Mouse (Mus musculus): ENCODE data around the gene Nop53.

The Nop53 gene

GRCm38 (mm10) chr7:15945721-15946536 lies at the start of gene Nop53:
TSS of gene Nop53 (minus strand) at chr7:15946074.
- in situ Hi-C loops (cut with MboI; ENCODE audit: low pct_unique_long_range_greater_than_20kb in 1 of 2, low sequenced_read_pairs in 2 of 2, unreplicated experiment in 1 of 2), result no loop called here

- in situ Hi-C loops (cut with MboI; ENCODE audit: low pct_unique_long_range_greater_than_20kb in 1 of 2, low sequenced_read_pairs in 2 of 2, unreplicated experiment in 1 of 2), result no loop called here
Measured at GRCm38 (mm10) chr7:15993789-15994188, 47.9 kb upstream of the Nop53 start.

DNA sequence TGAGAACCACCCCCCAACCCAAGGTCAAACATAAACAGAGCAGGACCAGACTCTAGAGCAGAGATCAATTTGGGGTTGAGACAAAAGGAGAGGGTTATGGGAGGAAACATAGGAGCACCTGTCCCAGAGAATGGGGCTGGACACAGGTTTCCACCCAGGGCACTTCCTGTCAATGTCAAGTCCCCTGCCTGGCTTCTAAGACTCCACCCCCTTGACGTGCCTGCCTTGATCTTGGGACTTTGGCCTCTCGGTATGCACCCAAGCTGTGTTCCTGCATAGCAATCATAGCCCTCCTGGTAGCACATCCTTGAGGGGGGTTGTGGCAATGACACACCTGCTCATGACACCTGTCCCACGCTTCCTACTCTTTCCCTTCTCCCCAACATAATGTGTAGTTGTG lies 47.3 kb upstream of the Nop53 start:
- in situ Hi-C loops (cut with MboI; ENCODE audit: low pct_unique_long_range_greater_than_20kb in 1 of 2, low sequenced_read_pairs in 2 of 2, unreplicated experiment in 1 of 2), result no loop called here

DNA sequence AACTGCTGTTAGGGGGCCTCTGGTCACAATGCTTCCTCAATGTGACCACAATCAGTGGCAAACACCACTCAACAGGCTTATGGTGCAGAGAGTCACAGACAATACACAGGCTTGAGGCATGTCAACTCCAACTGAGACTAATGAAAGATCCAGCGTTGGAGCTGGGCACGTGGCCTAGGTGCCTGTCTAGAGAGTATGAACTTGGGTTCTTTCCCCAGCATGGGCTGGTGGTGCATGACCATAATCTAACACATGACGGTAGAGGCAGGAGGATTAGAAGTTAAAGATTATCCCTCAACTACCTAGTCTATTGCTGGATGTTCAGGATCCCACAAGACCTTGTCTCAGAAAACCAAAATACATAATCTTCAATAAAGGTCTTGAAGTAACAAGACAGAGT lies 45.9 kb upstream of the Nop53 start:
- in situ Hi-C loops (cut with MboI; ENCODE audit: low pct_unique_long_range_greater_than_20kb in 1 of 2, low sequenced_read_pairs in 2 of 2, unreplicated experiment in 1 of 2), result no loop called here

DNA sequence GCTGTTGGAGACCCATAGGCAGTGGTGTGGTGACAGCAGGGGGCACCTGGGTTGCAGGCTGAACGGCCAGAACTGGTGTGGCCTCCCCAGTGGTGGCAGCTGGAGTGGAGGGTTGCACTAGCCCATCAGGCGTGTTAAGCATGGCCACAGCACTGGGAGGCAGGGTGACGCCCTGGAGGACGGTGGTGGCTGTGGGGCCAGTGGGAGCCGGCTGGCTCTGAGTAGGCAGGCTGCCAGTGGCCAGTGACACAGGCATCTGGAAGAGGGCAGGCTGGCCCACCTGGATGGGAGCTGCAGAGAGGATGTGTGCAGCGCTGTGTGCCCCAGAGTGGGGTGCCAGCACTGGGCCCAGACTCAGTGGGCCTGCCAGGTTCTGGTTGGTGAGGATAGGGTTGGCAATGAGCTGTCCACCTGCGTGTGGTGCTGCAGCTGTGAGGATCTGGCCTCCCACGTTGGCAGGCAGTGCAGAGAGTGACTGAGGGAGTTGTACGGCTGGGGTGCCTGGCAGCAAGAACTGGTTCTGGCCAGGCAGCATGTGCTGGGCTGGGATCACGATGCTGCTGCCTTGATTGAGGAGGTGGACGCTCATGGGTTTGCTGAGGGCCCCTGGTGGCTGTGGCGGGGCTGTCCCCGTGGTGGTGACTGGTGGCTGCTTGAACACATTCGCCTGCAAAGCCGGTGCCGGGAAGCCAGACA lies 41.9 kb upstream of the Nop53 start:
- in situ Hi-C loops (cut with MboI; ENCODE audit: low pct_unique_long_range_greater_than_20kb in 1 of 2, low sequenced_read_pairs in 2 of 2, unreplicated experiment in 1 of 2), result no loop called here

GRCm38 (mm10) chr7:15982729-15983407 lies 37.0 kb upstream of the Nop53 start:
- in situ Hi-C loops (cut with MboI; ENCODE audit: low pct_unique_long_range_greater_than_20kb in 1 of 2, low sequenced_read_pairs in 2 of 2, unreplicated experiment in 1 of 2), result loop anchor here in 1 of 2 experiments (5.0 kb wide), 1 partner anchor 64 kb away; the partner anchor contains the start of gene Bicra

- in situ Hi-C loops (cut with MboI; ENCODE audit: low pct_unique_long_range_greater_than_20kb in 1 of 2, low sequenced_read_pairs in 2 of 2, unreplicated experiment in 1 of 2), result loop anchor here in 1 of 2 experiments (5.0 kb wide), 1 partner anchor 66 kb away; the partner anchor contains the start of gene Bicra
Measured at GRCm38 (mm10) chr7:15981538-15981937, 35.7 kb upstream of the Nop53 start.

DNA sequence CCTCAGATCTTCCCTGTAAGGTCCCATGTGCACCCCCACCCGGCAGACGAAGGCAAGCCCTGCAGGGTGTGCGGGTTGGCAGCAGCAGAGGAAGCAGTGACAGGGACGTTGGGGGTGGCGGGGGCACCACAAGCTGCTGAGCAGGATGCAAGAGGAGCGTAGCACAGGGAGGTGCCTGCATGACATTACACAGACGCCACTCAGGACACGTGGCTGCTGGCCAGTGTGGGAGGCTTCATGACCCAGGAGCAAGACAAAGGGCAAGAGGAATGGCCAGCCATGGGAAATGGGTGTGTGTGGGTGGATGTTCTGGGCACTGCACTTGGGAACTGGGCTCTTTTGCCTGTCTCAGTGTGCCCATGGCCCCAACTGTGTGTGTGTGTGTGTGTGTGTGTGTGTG lies 34.4 kb upstream of the Nop53 start:
- in situ Hi-C loops (cut with MboI; ENCODE audit: low pct_unique_long_range_greater_than_20kb in 1 of 2, low sequenced_read_pairs in 2 of 2, unreplicated experiment in 1 of 2), result loop anchor here in 1 of 2 experiments (5.0 kb wide), 1 partner anchor 67 kb away; the partner anchor contains the start of gene Bicra

- in situ Hi-C loops (cut with MboI; ENCODE audit: low pct_unique_long_range_greater_than_20kb in 1 of 2, low sequenced_read_pairs in 2 of 2, unreplicated experiment in 1 of 2), result loop anchor here in 1 of 2 experiments (5.0 kb wide), 1 partner anchor 71 kb away; the partner anchor contains the start of gene Bicra
Measured at GRCm38 (mm10) chr7:15975904-15976303, 30.0 kb upstream of the Nop53 start.

- in situ Hi-C loops (cut with MboI; ENCODE audit: low pct_unique_long_range_greater_than_20kb in 1 of 2, low sequenced_read_pairs in 2 of 2, unreplicated experiment in 1 of 2), result loop anchor here in 1 of 2 experiments (5.0 kb wide), 1 partner anchor 72 kb away; the partner anchor contains the start of gene Bicra
Measured at GRCm38 (mm10) chr7:15975451-15975850, 29.6 kb upstream of the Nop53 start.

DNA sequence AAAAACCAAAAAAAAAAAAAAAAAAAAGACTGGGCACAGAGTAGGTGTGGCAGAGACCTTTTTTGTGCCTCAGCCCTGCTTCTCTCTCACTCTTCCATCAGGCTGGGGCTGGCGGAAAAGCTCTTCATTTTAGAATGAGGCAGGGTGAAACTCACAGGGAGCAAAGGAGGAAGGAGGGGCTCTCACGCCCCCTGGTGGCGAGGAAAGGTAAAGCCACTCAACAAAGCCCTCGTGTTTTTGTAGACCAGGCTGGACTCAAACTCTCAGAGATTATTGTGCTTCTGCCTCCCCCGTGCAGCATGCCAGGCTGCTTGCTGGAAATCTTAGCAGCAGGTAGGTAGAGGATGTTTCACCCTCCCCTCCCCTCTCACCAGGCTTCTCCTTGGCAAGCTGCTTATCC lies 28.8 kb upstream of the Nop53 start:
- in situ Hi-C loops (cut with MboI; ENCODE audit: low pct_unique_long_range_greater_than_20kb in 1 of 2, low sequenced_read_pairs in 2 of 2, unreplicated experiment in 1 of 2), result loop anchor here in 1 of 2 experiments (5.0 kb wide), 1 partner anchor 73 kb away; the partner anchor contains the start of gene Bicra

DNA sequence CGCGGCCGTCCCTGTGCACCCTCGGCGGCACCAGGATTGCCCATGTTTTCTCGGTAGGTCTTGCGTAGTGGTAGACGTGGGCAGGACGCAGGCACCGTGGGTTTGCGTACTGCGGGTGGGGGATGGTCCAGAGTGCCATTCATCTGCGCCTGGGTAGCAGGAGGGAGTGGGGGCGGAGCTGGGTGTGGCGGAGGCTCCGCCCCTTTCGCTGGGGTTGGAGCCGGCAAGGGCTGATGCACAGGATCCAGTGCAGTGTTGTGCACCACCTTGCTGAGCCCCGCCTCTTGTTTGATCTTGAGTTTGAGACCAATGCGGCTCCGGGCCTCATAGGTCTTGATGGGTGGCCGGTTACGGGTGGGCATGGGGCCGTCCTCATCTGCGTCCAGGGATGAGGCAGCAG lies 26.4 kb upstream of the Nop53 start:
- in situ Hi-C loops (cut with MboI; ENCODE audit: low pct_unique_long_range_greater_than_20kb in 1 of 2, low sequenced_read_pairs in 2 of 2, unreplicated experiment in 1 of 2), result no loop called here

DNA sequence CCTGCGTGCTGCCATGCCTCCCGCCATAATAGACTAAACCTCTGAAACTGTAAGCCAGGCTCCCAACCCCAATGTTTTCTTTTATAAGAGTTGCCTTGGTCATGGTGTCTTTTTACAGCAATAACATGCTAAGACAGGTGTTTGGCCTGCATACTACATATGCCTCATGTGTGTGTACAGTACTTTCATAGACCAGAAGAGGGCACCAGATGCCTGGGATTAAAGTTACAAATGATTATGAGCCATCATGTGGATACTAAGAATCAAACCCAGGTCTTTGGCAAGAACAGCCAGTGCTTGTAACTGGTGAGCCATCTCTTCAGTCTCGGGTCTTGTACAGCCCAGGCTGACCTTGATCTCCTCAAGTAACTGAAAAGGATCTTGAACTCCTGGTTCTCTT lies 23.8 kb upstream of the Nop53 start:
- in situ Hi-C loops (cut with MboI; ENCODE audit: low pct_unique_long_range_greater_than_20kb in 1 of 2, low sequenced_read_pairs in 2 of 2, unreplicated experiment in 1 of 2), result no loop called here

DNA sequence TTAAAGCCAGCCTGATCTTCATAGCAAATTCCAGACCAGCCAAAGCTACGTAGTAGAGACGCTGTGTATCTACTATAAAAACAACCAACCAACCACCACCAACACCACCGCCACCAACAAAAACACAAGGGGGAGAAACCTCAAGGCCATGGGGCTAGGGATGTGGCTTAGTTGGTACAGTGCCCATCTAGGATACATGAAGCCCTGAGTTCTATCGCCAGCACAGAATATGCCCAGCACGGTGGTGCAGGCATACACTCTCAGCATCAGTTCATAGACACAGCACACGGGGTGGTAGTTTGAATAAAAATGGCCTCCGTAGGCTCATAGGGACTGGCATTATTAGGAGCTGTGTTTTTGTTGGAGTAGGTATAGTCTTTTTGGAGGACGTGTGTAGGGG lies 22.4 kb upstream of the Nop53 start:
- in situ Hi-C loops (cut with MboI; ENCODE audit: low pct_unique_long_range_greater_than_20kb in 1 of 2, low sequenced_read_pairs in 2 of 2, unreplicated experiment in 1 of 2), result no loop called here

GRCm38 (mm10) chr7:15967312-15967711 lies 21.4 kb upstream of the Nop53 start, which contains the start of gene Ehd2:
TSS of gene Ehd2 (minus strand) at chr7:15967567.
- in situ Hi-C loops (cut with MboI; ENCODE audit: low pct_unique_long_range_greater_than_20kb in 1 of 2, low sequenced_read_pairs in 2 of 2, unreplicated experiment in 1 of 2), result no loop called here

- in situ Hi-C loops (cut with MboI; ENCODE audit: low pct_unique_long_range_greater_than_20kb in 1 of 2, low sequenced_read_pairs in 2 of 2, unreplicated experiment in 1 of 2), result no loop called here
Measured at GRCm38 (mm10) chr7:15966489-15966888, 20.6 kb upstream of the Nop53 start.

GRCm38 (mm10) chr7:15963798-15964652 lies 18.2 kb upstream of the Nop53 start:
- in situ Hi-C loops (cut with MboI; ENCODE audit: low pct_unique_long_range_greater_than_20kb in 1 of 2, low sequenced_read_pairs in 2 of 2, unreplicated experiment in 1 of 2), result no loop called here

Measured in mouse embryonic stem cell (cell line).